Mouse (Mus musculus) midbrain, embryonic 11.5 days (tissue): ENCODE results near the gene Mbl1. TPM values are rescaled to one million over a fixed set of nuclear protein-coding genes. Genes with fewer than 3 reads are reported as not detected.

Experiments
- ATAC-seq: fragments of 200-750 bp; cut with Nextera tagmentation; 2 replicates; pipeline ENCODE4 v1.8.0; 2017; ENCODE audit warnings: moderate TSS enrichment, moderate library complexity; ENCODE audit not compliant: low FRiP score
- DNase-seq: peaks from one replicate; pipeline ENCODE4 v3.0.0; 2015; ENCODE audit warnings: low spot score; ENCODE audit errors: missing footprints
- H3K27ac ChIP-seq: fragments of 300-500 bp; sonication (generic); 2 replicates; pipeline ENCODE4 v1.5.1; 2014; ENCODE audit warnings: low read depth, low read length
- H3K27me3 ChIP-seq: fragments of 300-500 bp; sonication (generic); 2 replicates; pipeline ENCODE4 v1.6.1; 2014; ENCODE audit warnings: mild to moderate bottlenecking, low read length, moderate library complexity, mixed read lengths; ENCODE audit not compliant: control insufficient read depth, insufficient read depth
- H3K36me3 ChIP-seq: fragments of 300-500 bp; sonication (generic); 2 replicates; pipeline ENCODE4 v1.6.1; 2014; ENCODE audit warnings: mild to moderate bottlenecking, low read length, moderate library complexity, mixed read lengths; ENCODE audit not compliant: control insufficient read depth, insufficient read depth
- H3K4me1 ChIP-seq: fragments of 300-500 bp; sonication (generic); 2 replicates; pipeline ENCODE4 v1.6.1; 2014; ENCODE audit warnings: low read length; ENCODE audit not compliant: control insufficient read depth, insufficient read depth
- H3K4me2 ChIP-seq: fragments of 300-500 bp; sonication (generic); 2 replicates; pipeline ENCODE4 v1.6.1; 2014; ENCODE audit warnings: mild to moderate bottlenecking, moderate library complexity
- H3K4me3 ChIP-seq: fragments of 300-500 bp; sonication (generic); 2 replicates; pipeline ENCODE4 v1.5.1; 2014; ENCODE audit warnings: low read depth, low read length
- H3K9ac ChIP-seq: fragments of 300-500 bp; sonication (generic); 2 replicates; pipeline ENCODE4 v1.6.1; 2014; ENCODE audit warnings: low read length
- H3K9me3 ChIP-seq: fragments of 300-500 bp; sonication (generic); 2 replicates; pipeline ENCODE4 v1.6.1; 2016; ENCODE audit warnings: low read length; ENCODE audit not compliant: control insufficient read depth
- WGBS: fragments of 180-500 bp; shearing (Covaris S2); extraction: QIAGEN DNeasy Blood & Tissue Kit; methylation state at CpG from one replicate; pipeline ENCODE4 v1.1.7; 2014; 5-methylcytosine and 5-hydroxymethylcytosine counted together
- polyA plus RNA-seq: library from polyadenylated mRNA; unstranded; fragments of >200 nt; fragmentation: Nextera tagmentation; extraction: Ambion mirVana; gene quantifications from 2 replicates; pipeline ENCODE4 v1.2.1, GENCODE M21; 2014

Gene Mbl1
- polyA plus RNA-seq: not detected in 2 replicates

GRCm38 (mm10) chr14:41151220-41151898 lies at the start of gene Mbl1:
TSS of gene Mbl1 (plus strand) at chr14:41151458.
- ATAC-seq (no peak), DNase-seq (no peak)
- Histone ChIP-seq H3K4me3 (no peak within 1 kb of the TSS), H3K9me3 (no peaks in the 10 kb centered on the region), H3K9ac (no peak within 1 kb of the TSS), H3K4me1 (no peaks in the 10 kb centered on the region), H3K4me2 (no peak within 1 kb of the TSS), H3K27me3 (no peaks in the 10 kb centered on the region), H3K36me3 (no peaks in the 10 kb centered on the region), H3K27ac (no peak within 1 kb of the TSS)
- WGBS: 85% methylated on average over 7 of the region's 7 CpGs

GRCm38 (mm10) chr14:41102269-41102668 lies 49.0 kb upstream of the Mbl1 start:
- 84% methylated on average over 2 of the region's 2 CpGs for WGBS
- no peak overlapping the region for H3K27ac ChIP-seq
- H3K27me3 ChIP-seq: no peaks in the 10 kb centered on the region
- no peak overlapping the region for H3K9ac ChIP-seq
- H3K9me3 ChIP-seq: no peaks in the 10 kb centered on the region
- no peak overlapping the region for H3K4me3 ChIP-seq
- ATAC-seq (no peak), DNase-seq (no peak)
- no peak overlapping the region for H3K4me2 ChIP-seq
- H3K4me1 ChIP-seq: no peaks in the 10 kb centered on the region
- H3K36me3 ChIP-seq: no peaks in the 10 kb centered on the region

GRCm38 (mm10) chr14:41104853-41105444 lies 46.3 kb upstream of the Mbl1 start, which contains the start of gene Mat1a:
TSS of gene Mat1a (plus strand) at chr14:41105035.
- H3K4me2 ChIP-seq: no peak within 1 kb of the TSS
- DNase-seq (no peak), ATAC-seq (no peak)
- H3K4me1 ChIP-seq: no peaks in the 10 kb centered on the region
- H3K9ac ChIP-seq: no peak within 1 kb of the TSS
- WGBS: 76% methylated on average over 10 of the region's 10 CpGs
- no peak within 1 kb of the TSS for H3K4me3 ChIP-seq
- H3K27me3 ChIP-seq: no peaks in the 10 kb centered on the region
- H3K36me3 ChIP-seq: no peaks in the 10 kb centered on the region
- H3K27ac ChIP-seq: no peak within 1 kb of the TSS
- no peaks in the 10 kb centered on the region for H3K9me3 ChIP-seq

- no peaks in the 10 kb centered on the region for H3K27me3 ChIP-seq
- H3K9ac ChIP-seq: no peak overlapping the region
- H3K4me2 ChIP-seq: no peak overlapping the region
- no peaks in the 10 kb centered on the region for H3K9me3 ChIP-seq
- no peak overlapping the region for H3K4me3 ChIP-seq
- H3K36me3 ChIP-seq: no peaks in the 10 kb centered on the region
- WGBS: 84% methylated on average over 7 of the region's 7 CpGs
- no peak overlapping the region for H3K27ac ChIP-seq
- no peaks in the 10 kb centered on the region for H3K4me1 ChIP-seq
- DNase-seq: no peak
- no peak for ATAC-seq
Observed at GRCm38 (mm10) chr14:41111031-41111668, 40.1 kb upstream of the Mbl1 start.

GRCm38 (mm10) chr14:41112944-41113343 lies 38.3 kb upstream of the Mbl1 start:
- no peak overlapping the region for H3K4me2 ChIP-seq
- no peak overlapping the region for H3K9ac ChIP-seq
- ATAC-seq (no peak), DNase-seq (no peak)
- H3K27me3 ChIP-seq: no peaks in the 10 kb centered on the region
- H3K36me3 ChIP-seq: no peaks in the 10 kb centered on the region
- H3K4me1 ChIP-seq: no peaks in the 10 kb centered on the region
- H3K4me3 ChIP-seq: no peak overlapping the region
- no peaks in the 10 kb centered on the region for H3K9me3 ChIP-seq
- H3K27ac ChIP-seq: no peak overlapping the region
- 80% methylated on average over 4 of the region's 4 CpGs for WGBS

GRCm38 (mm10) chr14:41116271-41116670 lies 35.0 kb upstream of the Mbl1 start:
- no peak overlapping the region for H3K4me2 ChIP-seq
- H3K4me1 ChIP-seq: no peaks in the 10 kb centered on the region
- H3K9ac ChIP-seq: no peak overlapping the region
- H3K9me3 ChIP-seq: no peaks in the 10 kb centered on the region
- no peak overlapping the region for H3K27ac ChIP-seq
- WGBS: 85% methylated on average over 3 of the region's 3 CpGs
- no peaks in the 10 kb centered on the region for H3K36me3 ChIP-seq
- no peak overlapping the region for H3K4me3 ChIP-seq
- DNase-seq (no peak), ATAC-seq (no peak)
- no peaks in the 10 kb centered on the region for H3K27me3 ChIP-seq

GRCm38 (mm10) chr14:41124683-41125082 lies 26.6 kb upstream of the Mbl1 start:
- ATAC-seq: no peak
- 85% methylated on average over 5 of the region's 5 CpGs for WGBS

GRCm38 (mm10) chr14:41127997-41128396 lies 23.3 kb upstream of the Mbl1 start:
- Histone ChIP-seq H3K9me3 (no peaks in the 10 kb centered on the region), H3K27me3 (no peaks in the 10 kb centered on the region), H3K36me3 (no peaks in the 10 kb centered on the region), H3K27ac (no peak overlapping the region), H3K4me3 (no peak overlapping the region), H3K4me1 (no peaks in the 10 kb centered on the region), H3K4me2 (no peak overlapping the region), H3K9ac (no peak overlapping the region)
- 24% methylated on average over 4 of the region's 4 CpGs for WGBS
- ATAC-seq (0 out of 2 replicates have a peak, but pooled peaks have one; percentile 30), DNase-seq (peak; percentile 87)

More at GRCm38 (mm10) chr14:41124683-41125082, 26.6 kb upstream of the Mbl1 start:
- no peak for DNase-seq
- Histone ChIP-seq H3K36me3 (no peaks in the 10 kb centered on the region), H3K9ac (no peak overlapping the region), H3K4me3 (no peak overlapping the region), H3K27ac (no peak overlapping the region), H3K9me3 (no peaks in the 10 kb centered on the region), H3K27me3 (no peaks in the 10 kb centered on the region), H3K4me1 (no peaks in the 10 kb centered on the region), H3K4me2 (no peak overlapping the region)

- no peak for ATAC-seq
- 78% methylated on average over 7 of the region's 7 CpGs for WGBS
Observed at GRCm38 (mm10) chr14:41131540-41131939, 19.7 kb upstream of the Mbl1 start, which contains the start of gene Sftpa1. TSS of gene Sftpa1 (plus strand) at chr14:41131782.

More at GRCm38 (mm10) chr14:41131540-41131939, 19.7 kb upstream of the Mbl1 start, which contains the start of gene Sftpa1:
- H3K4me3 ChIP-seq: no peak within 1 kb of the TSS
- no peak within 1 kb of the TSS for H3K9ac ChIP-seq
- no peak within 1 kb of the TSS for H3K4me2 ChIP-seq
- H3K27me3 ChIP-seq: no peaks in the 10 kb centered on the region
- H3K36me3 ChIP-seq: no peaks in the 10 kb centered on the region
- no peak for DNase-seq
- no peaks in the 10 kb centered on the region for H3K9me3 ChIP-seq
- no peak within 1 kb of the TSS for H3K27ac ChIP-seq
- H3K4me1 ChIP-seq: no peaks in the 10 kb centered on the region
